Mouse (Mus musculus): ENCODE results near the gene Timmdc1.

DNA sequence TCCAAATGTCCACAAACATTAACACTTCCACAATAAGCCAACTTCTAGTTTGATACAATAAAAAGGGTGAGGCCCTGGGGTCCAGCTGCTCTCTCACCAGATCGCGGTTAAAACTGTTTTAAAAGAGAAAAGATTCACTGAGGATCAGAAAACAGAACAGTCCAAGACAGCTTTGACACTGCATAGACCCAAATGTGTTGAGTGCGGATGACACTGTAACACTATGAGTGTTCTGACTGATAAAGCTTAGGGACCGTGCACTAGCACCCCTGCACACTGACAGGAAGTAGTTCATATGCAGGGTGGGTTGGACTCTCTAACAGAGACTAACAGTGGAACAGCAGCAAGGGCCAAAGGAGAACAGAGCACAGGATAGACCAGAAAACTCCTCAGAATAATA is 68.5 kb downstream of the Timmdc1 start:
- TF ChIP-seq CTCF (IDR thresholded peaks at IDR 0.05) (no peak), EP300 (IDR thresholded peaks at IDR 0.05; ENCODE audit: insufficient read depth, low read depth, low read length) (no peak)
